Mouse (Mus musculus) stomach, postnatal 0 days (tissue): ENCODE results near the gene Sun1.

Source experiments
- CTCF ChIP-seq: IDR thresholded peaks from 2 replicates; pipeline ENCODE4 v1.5.1; 2016; ENCODE audit warnings: antibody characterized with exemption, low read depth, mild to moderate bottlenecking, moderate library complexity
- EP300 ChIP-seq: optimal IDR thresholded peaks from 2 replicates; pipeline ENCODE3; 2016; ENCODE audit warnings: antibody characterized with exemption

GRCm38 (mm10) chr5:139216121-139216520 lies 15.7 kb downstream of the Sun1 start:
- TF ChIP-seq CTCF (no peak), EP300 (no peak)
